Mouse (Mus musculus) heart, postnatal 4 days (tissue): ENCODE data around the gene Paqr9. TPM values are rescaled to one million over a fixed set of nuclear protein-coding genes. Genes with fewer than 3 reads are reported as not detected.
A peak's percentile ranks its signal among the peaks of the same experiment; 100 is the strongest.
"Not testable (repeated sequence)": the region's sequence is repeated elsewhere in the genome, so short reads cannot be mapped to it uniquely, and the experiment has no call there.

Experiments used
- DNase-seq: peaks from one replicate; pipeline ENCODE4 v3.0.0; 2021
- total RNA-seq, 2 experiments: library from RNA; stranded (reverse); gene quantifications; 2 replicates each; pipeline ENCODE4 v1.2.3; 2021

The Paqr9 gene
- total RNA-seq, result 10 to 100 TPM; 35.1 to 37.6 TPM

- peak; percentile 50 for DNase-seq
These were observed at the start of gene Paqr9 for GRCm38 (mm10) chr9:95559059-95559935. Paqr9 (plus strand) TSS chr9:95559657.

- DNase-seq, result no peak
These were observed 48.6 kb upstream of the Paqr9 start for GRCm38 (mm10) chr9:95510693-95511404.

GRCm38 (mm10) chr9:95511472-95512330 is 47.8 kb upstream of the Paqr9 start, which contains the start of gene U2surp:
U2surp (minus strand) TSS chr9:95511996.
- peak; percentile 97 for DNase-seq

GRCm38 (mm10) chr9:95512331-95513030 is 47.0 kb upstream of the Paqr9 start:
- DNase-seq, result peak; percentile 11

GRCm38 (mm10) chr9:95513776-95514175 is 45.7 kb upstream of the Paqr9 start:
- no peak for DNase-seq

- DNase-seq, result not testable (repeated sequence)
These were observed 45.1 kb upstream of the Paqr9 start for GRCm38 (mm10) chr9:95514361-95514760.

- DNase-seq, result no peak
These were observed 38.9 kb upstream of the Paqr9 start for GRCm38 (mm10) chr9:95520563-95520962.

GRCm38 (mm10) chr9:95521031-95521430 is 38.4 kb upstream of the Paqr9 start:
- DNase-seq, result no peak

GRCm38 (mm10) chr9:95521566-95521965 is 37.9 kb upstream of the Paqr9 start:
- peak; percentile 11 for DNase-seq

- no peak for DNase-seq
These were observed 36.9 kb upstream of the Paqr9 start for GRCm38 (mm10) chr9:95522561-95522960.

- DNase-seq, result no peak
These were observed 34.1 kb upstream of the Paqr9 start for GRCm38 (mm10) chr9:95525376-95525775.

- DNase-seq, result peak; percentile 70
These were observed 33.5 kb upstream of the Paqr9 start for GRCm38 (mm10) chr9:95525961-95526360.

- no peak for DNase-seq
These were observed 31.8 kb upstream of the Paqr9 start for GRCm38 (mm10) chr9:95527676-95528075.

GRCm38 (mm10) chr9:95531144-95531543 is 28.3 kb upstream of the Paqr9 start:
- no peak for DNase-seq

- DNase-seq, result no peak
These were observed 25.6 kb upstream of the Paqr9 start for GRCm38 (mm10) chr9:95533817-95534216.

GRCm38 (mm10) chr9:95539176-95539800 is 20.2 kb upstream of the Paqr9 start:
- no peak for DNase-seq

GRCm38 (mm10) chr9:95540487-95540886 is 19.0 kb upstream of the Paqr9 start:
- DNase-seq, result peak; percentile 78

GRCm38 (mm10) chr9:95541208-95541607 is 18.2 kb upstream of the Paqr9 start:
- no peak for DNase-seq

- no peak for DNase-seq
These were observed 17.6 kb upstream of the Paqr9 start for GRCm38 (mm10) chr9:95541650-95542432.

- no peak for DNase-seq
These were observed 17.0 kb upstream of the Paqr9 start for GRCm38 (mm10) chr9:95542475-95542874.

- DNase-seq, result no peak
These were observed 14.9 kb upstream of the Paqr9 start for GRCm38 (mm10) chr9:95544598-95544997.
